Mouse (Mus musculus) splenic B cell, adult 2 months (primary cell): Measurements from ENCODE around the gene Hic2.
A peak's percentile ranks its signal among the peaks of the same experiment; 100 is the strongest.

Experiments
- DNase-seq: peaks from one replicate; pipeline ENCODE4 v3.0.0-alpha.2; 2011; ENCODE audit warnings: low read depth, low spot score
- H3K27me3 ChIP-seq: 2 replicates; pipeline ENCODE4 v1.6.1; 2012; ENCODE audit warnings: mild to moderate bottlenecking, low read length, moderate library complexity, mixed read lengths; ENCODE audit not compliant: control insufficient read depth, poor library complexity, insufficient read depth, severe bottlenecking
- H3K36me3 ChIP-seq: 2 replicates; pipeline ENCODE4 v1.6.1; 2012; ENCODE audit warnings: mild to moderate bottlenecking, low read length, moderate library complexity, mixed read lengths; ENCODE audit not compliant: control insufficient read depth, poor library complexity, insufficient read depth, severe bottlenecking

The Hic2 gene

DNA sequence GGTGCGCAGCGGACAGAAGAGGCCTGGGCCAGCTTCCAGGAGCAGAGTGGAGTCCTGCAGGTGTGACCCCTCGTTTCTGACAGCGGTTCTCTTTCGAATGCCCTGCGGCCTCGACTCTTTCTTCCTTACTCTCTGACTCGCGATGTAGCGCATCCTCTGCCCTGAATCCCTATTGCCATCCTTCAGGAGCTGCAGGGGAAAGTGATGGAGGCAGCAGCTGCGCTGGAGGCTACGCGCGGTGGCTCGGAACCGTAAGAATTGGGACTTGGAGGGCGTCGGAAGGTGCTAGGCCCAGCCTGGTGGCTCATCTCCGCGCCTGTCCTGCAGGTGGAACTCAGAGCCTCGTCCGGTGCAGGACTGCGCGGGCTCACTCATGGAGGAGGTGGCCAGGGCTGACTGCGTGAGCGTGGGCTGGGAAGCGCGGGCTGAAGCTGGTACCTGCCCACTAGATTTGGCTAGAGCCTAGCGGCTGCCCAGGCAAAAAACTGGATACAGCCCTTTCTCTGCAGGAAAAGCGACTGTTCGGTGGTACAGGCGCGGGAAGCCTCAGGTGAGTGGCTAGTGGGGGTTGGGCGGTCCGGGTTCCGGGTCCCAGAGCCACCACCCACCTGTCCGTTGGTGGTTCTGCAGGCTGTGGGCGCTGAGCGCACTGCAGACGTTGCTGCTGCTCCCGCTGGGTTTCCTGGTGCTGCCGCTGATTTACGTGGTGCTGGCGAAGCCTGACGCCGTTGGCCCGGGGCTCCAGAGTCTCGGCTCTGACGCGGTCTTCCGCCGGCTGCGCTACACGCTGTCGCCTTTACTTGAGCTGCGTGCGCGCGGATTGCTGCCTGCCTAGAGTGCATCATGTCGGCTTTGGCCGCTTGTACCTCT is 44.2 kb downstream of the Hic2 start:
- H3K27me3 ChIP-seq = no peaks in the 10 kb centered on the region; the same call in 1 of the 2 replicates
- DNase-seq = peak; percentile 53

DNA sequence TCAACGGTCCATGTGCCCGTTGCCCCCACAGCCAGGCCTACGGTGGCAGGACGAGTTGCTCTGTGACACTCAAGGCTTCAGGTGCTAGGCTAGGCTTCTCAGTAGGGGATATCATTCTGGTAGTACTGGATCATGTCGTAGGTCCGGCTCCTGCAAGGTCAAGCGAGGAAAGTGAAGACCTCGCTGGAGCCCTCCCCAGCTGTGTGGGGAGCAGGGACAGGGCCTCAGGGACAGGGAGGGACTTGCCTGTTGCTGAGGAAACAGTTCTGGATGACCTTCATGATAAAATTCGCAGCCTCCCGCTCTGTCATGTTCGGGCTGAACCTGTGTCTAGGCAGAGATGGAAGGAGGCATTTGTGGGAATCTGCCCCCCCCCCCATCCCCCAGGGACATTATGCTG is 47.1 kb downstream of the Hic2 start:
- no peaks in the 10 kb centered on the region; the same call in none of the 2 replicates for H3K36me3 ChIP-seq
- DNase-seq = no peak

More for the DNA sequence above, 44.2 kb downstream of the Hic2 start:
- H3K36me3 ChIP-seq = no peaks in the 10 kb centered on the region; the same call in none of the 2 replicates

DNA sequence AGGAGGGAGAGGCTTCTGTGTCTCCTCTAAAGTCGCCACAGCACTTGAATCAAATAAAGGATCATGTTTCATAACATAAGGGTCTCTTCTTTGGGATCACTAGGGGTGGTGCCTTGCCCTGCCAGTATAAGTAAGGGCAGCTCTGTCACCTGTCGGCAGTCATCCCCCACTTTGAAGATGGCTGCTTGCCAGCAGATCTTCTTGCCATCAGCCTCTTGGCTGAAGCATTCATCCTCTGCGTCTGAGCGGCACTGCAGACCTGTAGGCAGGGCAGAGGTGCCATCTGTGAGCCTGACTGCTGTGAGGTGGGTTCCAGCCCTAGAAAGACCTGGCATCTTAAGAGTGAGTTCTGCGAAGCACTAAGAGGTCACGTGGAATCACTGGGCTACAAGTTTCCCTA is 49.8 kb downstream of the Hic2 start:
- Histone ChIP-seq H3K36me3 (peaks cover 7% of the 10 kb centered on the region), H3K27me3 (no peaks in the 10 kb centered on the region)
- no peak for DNase-seq

More for the DNA sequence above, 47.1 kb downstream of the Hic2 start:
- H3K27me3 ChIP-seq = no peaks in the 10 kb centered on the region; the same call in 1 of the 2 replicates

DNA sequence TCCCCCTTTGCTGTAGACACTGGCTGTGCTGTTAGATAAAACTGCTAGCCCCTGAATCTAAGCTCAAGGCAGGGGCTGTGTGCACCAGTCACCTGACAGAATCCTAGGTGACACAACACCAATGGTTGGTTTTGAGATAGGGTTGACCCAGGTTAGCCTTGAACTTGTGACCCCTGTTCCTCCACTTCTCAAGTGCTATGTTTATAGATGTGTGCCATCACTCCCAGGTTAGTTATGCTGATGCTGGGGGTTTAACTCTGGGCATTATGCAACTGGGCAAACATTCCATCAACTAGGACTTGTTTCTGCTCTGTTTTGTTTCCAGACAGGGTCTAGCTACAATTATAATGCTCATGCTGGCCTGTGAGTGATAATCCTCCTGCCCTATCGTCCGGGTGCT is 53.7 kb downstream of the Hic2 start:
- no peak for DNase-seq
- Histone ChIP-seq H3K27me3 (no peaks in the 10 kb centered on the region), H3K36me3 (peaks cover 12% of the 10 kb centered on the region)

GRCm38 (mm10) chr16:17291016-17291415 is 57.6 kb downstream of the Hic2 start:
- Histone ChIP-seq H3K27me3 (no peaks in the 10 kb centered on the region), H3K36me3 (peaks cover 15% of the 10 kb centered on the region)
- no peak for DNase-seq

GRCm38 (mm10) chr16:17292751-17293150 is 59.4 kb downstream of the Hic2 start:
- Histone ChIP-seq H3K36me3 (peaks cover 12% of the 10 kb centered on the region), H3K27me3 (no peaks in the 10 kb centered on the region)
- peak; percentile 84 for DNase-seq

- peak; percentile 30 for DNase-seq
- Histone ChIP-seq H3K36me3 (peaks cover 6% of the 10 kb centered on the region), H3K27me3 (no peaks in the 10 kb centered on the region)
Observed at GRCm38 (mm10) chr16:17300818-17301217, 67.4 kb downstream of the Hic2 start.

- peak; percentile 37 for DNase-seq
- Histone ChIP-seq H3K36me3 (peaks cover 7% of the 10 kb centered on the region), H3K27me3 (no peaks in the 10 kb centered on the region)
Observed at GRCm38 (mm10) chr16:17303521-17304245, 70.3 kb downstream of the Hic2 start.

- no peaks in the 10 kb centered on the region for H3K27me3 ChIP-seq
- H3K36me3 ChIP-seq = peaks cover 12% of the 10 kb centered on the region
- no peak for DNase-seq
Observed at GRCm38 (mm10) chr16:17307461-17307860, 74.1 kb downstream of the Hic2 start.

DNA sequence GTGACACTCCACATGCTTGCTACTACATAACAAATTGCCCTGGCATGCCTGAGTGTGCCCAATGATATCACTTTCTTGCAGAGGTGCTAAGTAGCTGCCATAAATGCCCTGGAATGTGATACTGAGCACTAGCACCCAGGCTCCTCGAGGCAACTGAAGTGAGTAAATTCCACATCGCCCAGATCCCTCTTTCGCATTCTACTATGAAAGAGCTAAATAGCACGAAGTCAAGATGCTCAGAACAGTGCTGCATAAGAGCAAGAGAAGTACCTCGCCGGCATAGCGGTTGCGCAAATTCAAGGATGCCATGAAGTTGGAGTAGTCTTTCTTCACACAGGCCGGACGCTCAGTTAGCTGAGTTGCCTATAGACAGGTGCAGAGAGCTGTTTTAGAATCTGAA is 75.7 kb downstream of the Hic2 start:
- peaks cover 15% of the 10 kb centered on the region for H3K36me3 ChIP-seq
- DNase-seq = no peak

DNA sequence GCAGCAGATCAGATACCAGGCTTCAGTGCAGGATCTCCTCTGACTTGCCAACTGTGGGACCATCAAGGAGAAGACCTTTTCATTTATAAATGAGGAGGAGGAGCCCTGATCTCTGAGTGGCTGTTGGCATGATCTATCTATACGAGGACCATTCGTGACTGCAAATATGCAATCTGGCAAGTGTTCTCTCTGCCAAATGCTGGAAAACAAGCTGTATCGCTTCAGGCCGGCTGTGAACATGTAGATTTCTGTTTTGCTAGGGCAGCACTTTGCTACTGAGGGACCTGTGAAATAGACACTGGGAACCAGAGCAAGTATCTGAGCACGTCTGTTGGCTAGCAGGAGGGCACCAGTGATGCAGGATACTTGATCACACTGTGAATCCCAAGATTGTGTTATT is 79.2 kb downstream of the Hic2 start:
- Histone ChIP-seq H3K36me3 (peaks cover 22% of the 10 kb centered on the region), H3K27me3 (no peaks in the 10 kb centered on the region)
- no peak for DNase-seq

More for the DNA sequence above, 75.7 kb downstream of the Hic2 start:
- H3K27me3 ChIP-seq = no peaks in the 10 kb centered on the region
